Mouse (Mus musculus) limb, embryonic 14.5 days (tissue): ENCODE measurements around the gene Sgcd. TPM values are rescaled to one million over a fixed set of nuclear protein-coding genes. Genes with fewer than 3 reads are reported as not detected.
"Not testable (repeated sequence)": the region's sequence is repeated elsewhere in the genome, so short reads cannot be mapped to it uniquely, and the experiment has no call there.

Experiments
- ATAC-seq: fragments of 200-750 bp; cut with Nextera tagmentation; 2 replicates; pipeline ENCODE4 v1.8.0; 2017; ENCODE audit warnings: low read depth, moderate number of reproducible peaks, moderate TSS enrichment; ENCODE audit not compliant: low FRiP score
- DNase-seq: peaks from one replicate; pipeline ENCODE4 v3.0.0-alpha.2; 2015; ENCODE audit warnings: low spot score
- H3K27ac ChIP-seq: fragments of 300-500 bp; sonication (generic); replicated peaks from 2 replicates; pipeline ENCODE4 v1.5.1; 2014; ENCODE audit warnings: low read depth, mild to moderate bottlenecking, low read length, moderate library complexity, mixed read lengths
- H3K27me3 ChIP-seq: fragments of 300-500 bp; sonication (generic); 2 replicates; pipeline ENCODE4 v1.6.1; 2014; ENCODE audit warnings: low read length, mixed read lengths; ENCODE audit not compliant: control insufficient read depth, insufficient read depth
- H3K36me3 ChIP-seq: fragments of 300-500 bp; sonication (generic); 2 replicates; pipeline ENCODE4 v1.6.1; 2014; ENCODE audit warnings: mild to moderate bottlenecking, low read length, moderate library complexity, mixed read lengths; ENCODE audit not compliant: control insufficient read depth, insufficient read depth
- H3K4me1 ChIP-seq: fragments of 300-500 bp; sonication (generic); 2 replicates; pipeline ENCODE4 v1.6.1; 2014; ENCODE audit warnings: antibody characterized with exemption, low read length, mixed read lengths; ENCODE audit not compliant: control insufficient read depth, insufficient read depth
- H3K4me2 ChIP-seq: fragments of 300-500 bp; sonication (generic); replicated peaks from 2 replicates; pipeline ENCODE4 v1.6.1; 2014; ENCODE audit warnings: low read depth, mild to moderate bottlenecking, low read length, moderate library complexity; ENCODE audit not compliant: severe bottlenecking
- H3K4me3 ChIP-seq: fragments of 300-500 bp; sonication (generic); replicated peaks from 2 replicates; pipeline ENCODE4 v1.5.1; 2014; ENCODE audit warnings: low read length
- H3K9ac ChIP-seq: fragments of 300-500 bp; sonication (generic); 2 replicates; pipeline ENCODE4 v1.6.1; 2014; ENCODE audit warnings: mild to moderate bottlenecking, low read depth, low read length, moderate library complexity; ENCODE audit not compliant: severe bottlenecking
- H3K9me3 ChIP-seq: fragments of 300-500 bp; sonication (generic); 2 replicates; pipeline ENCODE4 v1.6.1; 2016; ENCODE audit warnings: low read length; ENCODE audit not compliant: control insufficient read depth
- POLR2A ChIP-seq: fragments of 200-500 bp; IDR thresholded peaks from 2 replicates; pipeline ENCODE4 v1.8.0; 2012; ENCODE audit warnings: inconsistent platforms, mild to moderate bottlenecking, moderate library complexity, borderline replicate concordance; ENCODE audit not compliant: insufficient read depth, insufficient read length; ENCODE audit errors: extremely low read depth
- WGBS: fragments of 180-500 bp; shearing (Covaris S2); extraction: QIAGEN DNeasy Blood & Tissue Kit; methylation state at CpG from one replicate; pipeline ENCODE4 v1.1.7; 2014; 5-methylcytosine and 5-hydroxymethylcytosine counted together
- polyA plus RNA-seq, 2 experiments: library from polyadenylated mRNA; depleted of rRNA in 1 of 2; stranded (reverse) in 1 of 2; unstranded in 1 of 2; fragments of >200 nt; fragmentation: Nextera tagmentation in 1 of 2; extraction: Ambion mirVana in 1 of 2; gene quantifications; 2 replicates each; pipeline versions ENCODE4 v1.2.1 to v1.2.3; 2012 to 2014

Gene Sgcd
- polyA plus RNA-seq, 2 experiments, result 9.4 to 14.3 TPM

DNA sequence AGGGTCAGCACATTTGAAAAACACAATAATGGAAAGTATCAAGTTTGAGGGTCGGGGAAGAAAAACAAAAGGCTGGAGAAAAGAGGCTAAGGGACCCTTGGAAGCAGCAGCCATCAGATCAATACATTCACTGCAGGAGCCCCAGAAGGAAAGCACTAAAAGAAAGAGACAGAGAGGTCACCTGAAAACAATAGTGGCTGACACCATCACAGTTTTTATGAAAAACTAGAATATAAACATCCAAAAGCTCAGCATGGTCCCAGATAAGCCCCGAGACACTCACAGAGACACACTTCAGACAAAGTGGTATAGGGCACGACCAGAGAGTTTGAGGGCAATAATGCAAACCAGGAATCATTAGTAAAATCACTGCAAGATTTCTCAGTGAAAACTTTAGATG is 589.2 kb downstream of the Sgcd start:
- no peak overlapping the region for H3K4me2 ChIP-seq
- no peak for TF ChIP-seq POLR2A
- no peaks in the 10 kb centered on the region for H3K4me1 ChIP-seq
- no peaks in the 10 kb centered on the region for H3K36me3 ChIP-seq
- 58% methylated on average over 3 of the region's 3 CpGs for WGBS
- no peak overlapping the region for H3K27ac ChIP-seq
- H3K4me3 ChIP-seq, result no peak overlapping the region
- no peak overlapping the region for H3K9ac ChIP-seq
- H3K9me3 ChIP-seq, result no peaks in the 10 kb centered on the region
- DNase-seq (no peak), ATAC-seq (no peak)
- no peaks in the 10 kb centered on the region for H3K27me3 ChIP-seq

DNA sequence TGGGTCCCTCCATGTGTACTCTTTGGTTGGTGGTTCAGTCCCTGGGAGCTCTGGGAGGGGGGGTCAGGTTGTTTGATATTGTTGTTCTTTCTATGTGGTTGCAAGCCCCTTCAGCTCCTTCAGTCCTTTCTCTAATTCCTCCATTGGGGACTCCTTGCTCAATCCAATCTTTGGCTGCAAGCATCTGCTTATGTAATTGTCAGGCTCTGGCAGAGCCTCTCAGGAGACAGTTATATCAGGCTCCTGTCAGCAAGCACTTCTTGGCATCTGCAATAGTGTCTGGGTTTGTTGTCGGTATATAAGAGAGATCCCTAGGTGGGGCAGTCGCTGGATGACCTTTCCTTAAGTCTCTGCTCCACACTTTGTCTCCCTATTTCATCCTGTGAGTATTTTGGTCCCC is 598.0 kb downstream of the Sgcd start:
- H3K27me3 ChIP-seq, H3K27ac ChIP-seq, H3K9ac ChIP-seq, H3K36me3 ChIP-seq, H3K4me2 ChIP-seq, DNase-seq, H3K4me3 ChIP-seq, H3K9me3 ChIP-seq, H3K4me1 ChIP-seq, ATAC-seq: not testable (repeated sequence)
- 52% methylated on average over 2 of the region's 2 CpGs for WGBS

DNA sequence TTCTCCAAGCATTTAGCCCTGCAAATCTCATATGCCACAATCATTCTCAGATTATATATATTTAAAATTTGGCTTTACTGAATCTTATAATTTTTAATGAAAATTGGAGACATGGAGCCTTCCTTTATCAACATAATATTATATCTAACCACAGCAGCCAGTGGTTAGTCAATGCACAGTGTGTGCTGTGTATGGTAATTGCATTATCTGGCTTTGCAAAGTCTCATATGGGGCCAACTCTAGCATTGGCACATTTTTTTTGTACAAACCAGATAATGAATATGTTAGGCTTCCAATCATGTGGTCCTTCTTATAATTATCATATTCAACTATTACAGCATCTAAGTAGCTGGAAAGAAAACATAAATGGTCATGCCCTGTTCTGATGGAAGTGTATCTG is 599.4 kb downstream of the Sgcd start:
- no peak for ATAC-seq
- no peak overlapping the region for H3K4me2 ChIP-seq

DNA sequence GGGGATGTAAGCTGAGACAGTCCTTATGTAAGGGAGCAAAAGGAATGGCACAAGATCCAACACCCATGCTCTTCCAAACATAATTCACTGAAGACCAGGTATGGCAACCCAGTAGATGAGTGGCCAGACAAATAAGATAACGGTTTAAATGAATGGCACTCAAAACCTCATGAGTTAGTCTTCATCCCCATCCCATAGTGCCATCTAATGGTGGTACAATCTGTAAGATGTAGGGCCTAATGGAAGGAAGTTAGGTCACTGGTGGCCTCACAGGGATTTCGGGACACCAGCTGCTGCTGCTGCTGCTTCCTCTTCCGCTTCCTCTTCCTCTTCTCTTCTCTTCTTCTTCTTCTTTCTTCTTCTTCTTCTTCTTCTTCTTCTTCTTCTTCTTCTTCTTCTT is 601.0 kb downstream of the Sgcd start:
- no peak for ATAC-seq
- Histone ChIP-seq H3K36me3 (no peaks in the 10 kb centered on the region), H3K27ac (no peak overlapping the region), H3K9me3 (no peaks in the 10 kb centered on the region), H3K4me1 (no peaks in the 10 kb centered on the region), H3K27me3 (no peaks in the 10 kb centered on the region), H3K4me3 (no peak overlapping the region), H3K4me2 (no peak overlapping the region), H3K9ac (no peak overlapping the region)
- no peak for TF ChIP-seq POLR2A
- WGBS, result 82% methylated on average over 3 of the region's 3 CpGs
- DNase-seq, result no peak

More for the DNA sequence above, 599.4 kb downstream of the Sgcd start:
- Histone ChIP-seq H3K4me1 (no peaks in the 10 kb centered on the region), H3K4me3 (no peak overlapping the region), H3K36me3 (no peaks in the 10 kb centered on the region), H3K9ac (no peak overlapping the region), H3K9me3 (no peaks in the 10 kb centered on the region), H3K27me3 (no peaks in the 10 kb centered on the region), H3K27ac (no peak overlapping the region)
- no peak for TF ChIP-seq POLR2A
- no peak for DNase-seq

DNA sequence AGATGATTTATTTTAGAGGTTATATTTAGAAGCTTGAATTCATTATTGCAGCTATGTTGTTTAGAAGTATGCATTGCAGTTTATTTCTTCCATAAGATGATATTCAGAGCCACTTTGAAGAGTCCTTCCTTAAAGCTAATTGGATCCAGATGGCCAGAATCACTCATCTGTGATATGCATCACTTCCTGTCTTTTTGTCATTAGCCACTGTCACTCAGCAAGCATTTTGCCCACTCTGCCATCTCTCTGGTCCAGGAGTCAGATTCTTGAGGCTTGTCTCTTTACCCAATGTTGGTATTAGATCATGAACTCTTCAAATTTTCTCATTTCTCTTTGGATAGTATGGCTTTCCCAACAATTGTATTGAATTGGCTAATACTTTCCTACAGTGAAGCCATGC is 602.6 kb downstream of the Sgcd start:
- Histone ChIP-seq H3K36me3 (no peaks in the 10 kb centered on the region), H3K4me3 (no peak overlapping the region), H3K27ac (no peak overlapping the region), H3K9me3 (no peaks in the 10 kb centered on the region), H3K27me3 (no peaks in the 10 kb centered on the region), H3K9ac (no peak overlapping the region), H3K4me2 (no peak overlapping the region), H3K4me1 (no peaks in the 10 kb centered on the region)
- ATAC-seq, result no peak
- TF ChIP-seq POLR2A, result no peak
- DNase-seq, result no peak

DNA sequence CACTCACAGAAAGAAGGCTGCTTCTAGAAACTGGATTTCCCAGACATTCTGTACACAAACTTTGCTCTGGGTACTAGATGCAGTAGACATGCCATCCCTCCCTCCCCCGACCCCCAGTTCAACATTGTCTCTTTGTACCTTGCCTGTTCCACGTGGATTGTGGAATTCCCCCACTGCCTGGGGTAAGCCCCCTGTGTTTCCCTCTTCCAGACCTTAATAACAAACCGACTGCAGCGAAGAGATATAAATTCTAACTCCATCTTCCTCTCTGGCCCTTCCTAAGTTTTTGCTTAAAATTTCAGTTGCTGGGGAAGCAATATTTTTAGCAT is 609.2 kb downstream of the Sgcd start:
- no peaks in the 10 kb centered on the region for H3K27me3 ChIP-seq
- ATAC-seq, result 0 out of 2 replicates have a peak, but pooled peaks have one; percentile 16
- H3K36me3 ChIP-seq, result no peaks in the 10 kb centered on the region
- no peak for TF ChIP-seq POLR2A
- WGBS, result 15% methylated on average over 4 of the region's 4 CpGs
- no peak for DNase-seq
- peak overlapping the region; percentile 57 for H3K4me2 ChIP-seq
- peak overlapping the region; percentile 40 for H3K4me3 ChIP-seq
- no peaks in the 10 kb centered on the region for H3K9me3 ChIP-seq
- H3K27ac ChIP-seq, result peak overlapping the region; percentile 96
- peaks cover 24% of the 10 kb centered on the region for H3K4me1 ChIP-seq
- peak overlapping the region; percentile 73 for H3K9ac ChIP-seq
